Mouse (Mus musculus): ENCODE data around the gene Gm4312. TPM values are rescaled to one million over a fixed set of nuclear protein-coding genes. Genes with fewer than 3 reads are reported as not detected.
"Not testable (repeated sequence)": the region's sequence is repeated elsewhere in the genome, so short reads cannot be mapped to it uniquely, and the experiment has no call there.

Gene Gm4312
- total RNA-seq (2014; rRNA removed) = not detected in 2 replicates
- polyA plus RNA-seq (2015; fragmentation: Nextera tagmentation; extraction: Ambion mirVana) = not detected in 2 replicates

- H3K4me2 ChIP-seq (ENCODE audit: low read depth); H3K9me3 ChIP-seq (ENCODE audit: low read length); H3K4me1 ChIP-seq (ENCODE audit: insufficient read depth); DNase-seq; H3K36me3 ChIP-seq (ENCODE audit: insufficient read depth); H3K27ac ChIP-seq (ENCODE audit: low read depth, low read length); H3K27me3 ChIP-seq (ENCODE audit: insufficient read depth, low read length); H3K9ac ChIP-seq; ATAC-seq; H3K4me3 ChIP-seq (ENCODE audit: low read depth, low read length): not testable (repeated sequence)
- WGBS = no CpG with 5 or more reads among the region's 2 CpGs
Measured at GRCm38 (mm10) chr10:100382460-100382859, at the start of gene Gm4312. TSS of gene Gm4312 (minus strand) at chr10:100382560.

- DNase-seq (no peak), ATAC-seq (no peak)
- H3K4me2 ChIP-seq (ENCODE audit: low read depth) = no peak overlapping the region
- no peaks in the 10 kb centered on the region for H3K36me3 ChIP-seq (ENCODE audit: insufficient read depth)
- H3K9me3 ChIP-seq (ENCODE audit: low read length) = no peaks in the 10 kb centered on the region
- no peaks in the 10 kb centered on the region for H3K4me1 ChIP-seq (ENCODE audit: insufficient read depth)
- TF ChIP-seq CTCF (IDR thresholded peaks at IDR 0.05; ENCODE audit: low read depth) = no peak
- H3K27me3 ChIP-seq (ENCODE audit: insufficient read depth, low read length) = no peaks in the 10 kb centered on the region
- H3K9ac ChIP-seq = no peak overlapping the region
- H3K27ac ChIP-seq (ENCODE audit: low read depth, low read length) = no peak overlapping the region
- 93% methylated on average over 2 of the region's 2 CpGs for whole genome bisulfite sequencing
- no peak overlapping the region for H3K4me3 ChIP-seq (ENCODE audit: low read depth, low read length)
Measured at GRCm38 (mm10) chr10:100427592-100427991, 45.2 kb upstream of the Gm4312 start.

GRCm38 (mm10) chr10:100415566-100415965, 33.2 kb upstream of the Gm4312 start:
- H3K36me3 ChIP-seq (ENCODE audit: insufficient read depth) = no peaks in the 10 kb centered on the region
- no peak overlapping the region for H3K4me3 ChIP-seq (ENCODE audit: low read depth, low read length)
- no peak for ATAC-seq
- WGBS = 91% methylated on average over 7 of the region's 7 CpGs
- H3K4me1 ChIP-seq (ENCODE audit: insufficient read depth) = no peaks in the 10 kb centered on the region
- H3K9me3 ChIP-seq (ENCODE audit: low read length) = no peaks in the 10 kb centered on the region
- no peak overlapping the region for H3K9ac ChIP-seq
- H3K4me2 ChIP-seq (ENCODE audit: low read depth) = no peak overlapping the region
- H3K27ac ChIP-seq (ENCODE audit: low read depth, low read length) = no peak overlapping the region
- TF ChIP-seq CTCF (IDR thresholded peaks at IDR 0.05; ENCODE audit: low read depth) = no peak
- DNase-seq = no peak
- H3K27me3 ChIP-seq (ENCODE audit: insufficient read depth, low read length) = no peaks in the 10 kb centered on the region

GRCm38 (mm10) chr10:100402301-100402700, 19.9 kb upstream of the Gm4312 start:
- not testable (repeated sequence) for H3K4me1 ChIP-seq (ENCODE audit: insufficient read depth); H3K9ac ChIP-seq; H3K27me3 ChIP-seq (ENCODE audit: insufficient read depth, low read length); H3K4me3 ChIP-seq (ENCODE audit: low read depth, low read length); H3K9me3 ChIP-seq (ENCODE audit: low read length); ATAC-seq; H3K27ac ChIP-seq (ENCODE audit: low read depth, low read length); H3K36me3 ChIP-seq (ENCODE audit: insufficient read depth); DNase-seq; H3K4me2 ChIP-seq (ENCODE audit: low read depth)
- WGBS = 87% methylated on average over 6 of the region's 6 CpGs

- not testable (repeated sequence) for DNase-seq; H3K9me3 ChIP-seq (ENCODE audit: low read length); H3K4me1 ChIP-seq (ENCODE audit: insufficient read depth); ATAC-seq; H3K4me2 ChIP-seq (ENCODE audit: low read depth); H3K27me3 ChIP-seq (ENCODE audit: insufficient read depth, low read length); H3K4me3 ChIP-seq (ENCODE audit: low read depth, low read length); H3K9ac ChIP-seq; H3K36me3 ChIP-seq (ENCODE audit: insufficient read depth); H3K27ac ChIP-seq (ENCODE audit: low read depth, low read length)
- WGBS = no CpG with 5 or more reads among the region's 3 CpGs
Measured at GRCm38 (mm10) chr10:100361038-100361437, 21.3 kb downstream of the Gm4312 start, which contains the start of gene Gm4307. TSS of gene Gm4307 (plus strand) at chr10:100361338.

GRCm38 (mm10) chr10:100356841-100357240, 25.5 kb downstream of the Gm4312 start:
- ATAC-seq; H3K27me3 ChIP-seq (ENCODE audit: insufficient read depth, low read length); H3K9ac ChIP-seq; DNase-seq; H3K36me3 ChIP-seq (ENCODE audit: insufficient read depth); H3K4me1 ChIP-seq (ENCODE audit: insufficient read depth); H3K9me3 ChIP-seq (ENCODE audit: low read length); H3K4me2 ChIP-seq (ENCODE audit: low read depth); H3K4me3 ChIP-seq (ENCODE audit: low read depth, low read length); H3K27ac ChIP-seq (ENCODE audit: low read depth, low read length): not testable (repeated sequence)
- WGBS = 63% methylated on average over 2 of the region's 2 CpGs

GRCm38 (mm10) chr10:100350793-100351192, 31.6 kb downstream of the Gm4312 start, which contains the start of gene Gm4305:
TSS of gene Gm4305 (plus strand) at chr10:100351093.
- not testable (repeated sequence) for H3K27ac ChIP-seq (ENCODE audit: low read depth, low read length); H3K27me3 ChIP-seq (ENCODE audit: insufficient read depth, low read length); H3K4me3 ChIP-seq (ENCODE audit: low read depth, low read length); H3K4me2 ChIP-seq (ENCODE audit: low read depth); H3K4me1 ChIP-seq (ENCODE audit: insufficient read depth); ATAC-seq; H3K9ac ChIP-seq; DNase-seq; H3K9me3 ChIP-seq (ENCODE audit: low read length); H3K36me3 ChIP-seq (ENCODE audit: insufficient read depth)
- no CpG with 5 or more reads among the region's 3 CpGs for WGBS

GRCm38 (mm10) chr10:100345672-100346071, 36.7 kb downstream of the Gm4312 start, which contains the start of gene Gm4303:
TSS of gene Gm4303 (plus strand) at chr10:100345972.
- no CpG with 5 or more reads among the region's 3 CpGs for WGBS
- H3K4me2 ChIP-seq (ENCODE audit: low read depth); ATAC-seq; DNase-seq; H3K9ac ChIP-seq; H3K4me1 ChIP-seq (ENCODE audit: insufficient read depth); H3K36me3 ChIP-seq (ENCODE audit: insufficient read depth); H3K9me3 ChIP-seq (ENCODE audit: low read length); H3K27ac ChIP-seq (ENCODE audit: low read depth, low read length); H3K4me3 ChIP-seq (ENCODE audit: low read depth, low read length); H3K27me3 ChIP-seq (ENCODE audit: insufficient read depth, low read length): not testable (repeated sequence)

- not testable (repeated sequence) for H3K9ac ChIP-seq; H3K4me3 ChIP-seq (ENCODE audit: low read depth, low read length); H3K4me1 ChIP-seq (ENCODE audit: insufficient read depth); ATAC-seq; H3K27me3 ChIP-seq (ENCODE audit: insufficient read depth, low read length); H3K36me3 ChIP-seq (ENCODE audit: insufficient read depth); H3K27ac ChIP-seq (ENCODE audit: low read depth, low read length); H3K4me2 ChIP-seq (ENCODE audit: low read depth); H3K9me3 ChIP-seq (ENCODE audit: low read length); DNase-seq
- WGBS = no CpG with 5 or more reads among the region's 3 CpGs
Measured at GRCm38 (mm10) chr10:100340536-100340935, 41.8 kb downstream of the Gm4312 start, which contains the start of gene Gm4302. TSS of gene Gm4302 (plus strand) at chr10:100340836.

GRCm38 (mm10) chr10:100335376-100335775, 47.0 kb downstream of the Gm4312 start, which contains the start of gene Gm4301:
TSS of gene Gm4301 (plus strand) at chr10:100335676.
- not testable (repeated sequence) for ATAC-seq; H3K4me3 ChIP-seq (ENCODE audit: low read depth, low read length); H3K27me3 ChIP-seq (ENCODE audit: insufficient read depth, low read length); H3K4me2 ChIP-seq (ENCODE audit: low read depth); DNase-seq; H3K27ac ChIP-seq (ENCODE audit: low read depth, low read length); H3K9me3 ChIP-seq (ENCODE audit: low read length); H3K9ac ChIP-seq; H3K36me3 ChIP-seq (ENCODE audit: insufficient read depth); H3K4me1 ChIP-seq (ENCODE audit: insufficient read depth)
- WGBS = no CpG with 5 or more reads among the region's 2 CpGs
